Mouse (Mus musculus): ENCODE measurements around the gene P4hb.

P4hb gene

GRCm38 (mm10) chr11:120573585-120574277, 678 bp upstream of the P4hb start:
- in situ Hi-C loops (cut with MseI, MboI): no loop called here

DNA sequence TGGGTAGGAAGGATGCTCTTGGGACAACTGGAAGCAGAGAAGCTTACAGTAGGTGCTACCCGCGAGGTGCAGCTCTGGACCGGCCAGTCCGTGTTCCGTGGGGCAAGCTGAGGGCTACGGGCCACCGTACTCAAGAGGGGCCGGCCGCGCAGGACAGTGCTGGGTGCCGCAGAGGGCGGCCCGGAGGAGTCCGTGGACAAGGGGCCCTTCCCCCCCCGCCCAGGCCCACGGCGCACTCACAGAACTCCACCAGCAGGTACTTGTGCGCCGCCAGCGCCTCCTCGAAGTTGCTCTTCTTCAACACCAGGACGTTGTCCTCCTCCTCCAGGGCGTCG, 669 bp downstream of the P4hb start:
- in situ Hi-C loops (cut with MseI, MboI): no loop called here

DNA sequence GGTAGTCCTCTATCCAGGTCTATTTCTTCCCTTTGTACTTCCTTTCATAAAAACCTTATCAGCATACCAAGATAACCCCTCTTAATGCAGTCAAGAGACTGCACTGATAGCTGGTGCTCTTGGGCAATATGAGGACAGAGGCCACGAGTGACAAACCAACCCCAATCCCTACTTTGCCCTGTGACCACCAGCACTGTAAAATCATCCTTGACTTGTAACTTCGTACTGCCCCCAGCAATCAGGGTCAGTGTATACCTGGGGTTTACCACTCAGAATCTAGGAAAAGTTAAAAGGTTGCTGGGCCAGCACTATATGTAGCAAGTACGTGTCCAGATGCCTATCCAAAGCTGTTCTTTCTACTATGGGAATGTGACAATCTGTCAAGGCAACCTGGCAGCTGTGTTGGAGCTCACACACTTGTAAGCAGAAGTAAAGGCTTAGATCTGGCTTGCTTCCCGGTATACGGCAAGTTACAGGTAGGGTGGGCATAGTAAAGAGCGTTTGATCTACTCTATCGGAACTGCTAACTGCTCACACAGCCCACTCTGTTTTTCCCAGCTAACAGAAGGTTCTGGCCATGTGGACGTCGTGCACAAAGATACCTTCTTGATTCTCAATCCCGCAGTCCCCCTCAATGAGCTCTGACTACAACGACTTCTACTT, 1.2 kb downstream of the P4hb start:
- in situ Hi-C loops (cut with MseI, MboI): no loop called here

DNA sequence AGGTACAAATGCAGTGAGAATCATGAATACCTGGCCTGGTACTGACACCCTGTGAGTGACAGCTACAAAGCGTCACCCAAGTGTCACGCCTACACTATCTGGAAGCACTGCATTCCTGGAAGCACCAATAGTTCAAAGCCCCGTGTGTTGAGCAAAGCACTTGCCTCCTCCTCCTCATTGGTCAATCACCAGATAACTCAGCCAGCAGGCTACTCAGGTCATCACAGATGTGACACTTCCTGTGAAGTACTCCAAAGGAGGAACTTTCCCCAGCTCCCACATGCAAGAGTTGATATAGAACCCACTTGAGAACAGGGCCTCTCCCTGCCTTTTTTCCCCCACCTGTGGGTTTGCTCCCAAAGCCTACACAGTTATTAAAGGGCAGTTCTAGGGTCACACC, 1.9 kb downstream of the P4hb start:
- in situ Hi-C loops (cut with MseI, MboI): no loop called here

DNA sequence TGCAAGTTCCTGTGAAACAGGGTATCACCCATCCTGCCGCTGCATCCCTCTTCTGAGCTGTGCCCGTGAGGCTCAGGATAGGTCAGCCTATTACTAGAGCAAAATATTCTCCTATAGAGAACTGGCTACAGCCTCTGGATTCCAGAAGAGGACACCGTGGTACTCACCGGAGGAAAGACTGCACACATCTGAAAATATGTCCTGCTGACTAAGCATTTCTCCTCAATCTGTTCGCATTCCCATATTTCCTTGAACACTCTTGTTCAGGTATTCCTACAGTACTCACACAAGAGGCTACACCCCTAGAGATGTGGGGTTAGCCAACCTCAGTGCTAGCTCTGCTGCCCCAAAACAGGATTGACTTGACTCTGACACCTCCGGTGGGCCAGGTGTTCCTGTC, 4.7 kb downstream of the P4hb start:
- in situ Hi-C loops (cut with MseI, MboI): no loop called here

- in situ Hi-C loops (cut with MseI, MboI): no loop called here
Measured at GRCm38 (mm10) chr11:120565114-120565513, 7.9 kb downstream of the P4hb start.

DNA sequence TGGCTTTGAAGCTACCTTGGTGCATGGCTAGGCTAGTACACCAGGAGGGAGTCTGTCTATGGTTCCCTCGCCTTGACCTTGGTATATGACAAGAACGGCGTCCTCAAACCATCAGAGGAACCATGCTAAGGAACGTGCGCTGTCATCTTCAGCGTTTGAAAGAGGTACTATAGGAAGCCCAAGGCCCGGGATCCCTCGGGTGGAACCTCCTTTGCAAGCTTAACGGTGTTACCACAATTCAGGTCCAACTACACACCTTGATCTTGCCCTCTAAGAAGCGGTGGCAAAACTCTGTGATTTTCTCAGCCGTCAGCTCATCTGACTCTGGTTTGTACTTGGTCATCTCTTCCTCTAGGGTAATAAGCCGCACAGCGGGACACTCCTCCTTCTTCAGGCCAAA, 10.1 kb downstream of the P4hb start:
- in situ Hi-C loops (cut with MseI, MboI): no loop called here

DNA sequence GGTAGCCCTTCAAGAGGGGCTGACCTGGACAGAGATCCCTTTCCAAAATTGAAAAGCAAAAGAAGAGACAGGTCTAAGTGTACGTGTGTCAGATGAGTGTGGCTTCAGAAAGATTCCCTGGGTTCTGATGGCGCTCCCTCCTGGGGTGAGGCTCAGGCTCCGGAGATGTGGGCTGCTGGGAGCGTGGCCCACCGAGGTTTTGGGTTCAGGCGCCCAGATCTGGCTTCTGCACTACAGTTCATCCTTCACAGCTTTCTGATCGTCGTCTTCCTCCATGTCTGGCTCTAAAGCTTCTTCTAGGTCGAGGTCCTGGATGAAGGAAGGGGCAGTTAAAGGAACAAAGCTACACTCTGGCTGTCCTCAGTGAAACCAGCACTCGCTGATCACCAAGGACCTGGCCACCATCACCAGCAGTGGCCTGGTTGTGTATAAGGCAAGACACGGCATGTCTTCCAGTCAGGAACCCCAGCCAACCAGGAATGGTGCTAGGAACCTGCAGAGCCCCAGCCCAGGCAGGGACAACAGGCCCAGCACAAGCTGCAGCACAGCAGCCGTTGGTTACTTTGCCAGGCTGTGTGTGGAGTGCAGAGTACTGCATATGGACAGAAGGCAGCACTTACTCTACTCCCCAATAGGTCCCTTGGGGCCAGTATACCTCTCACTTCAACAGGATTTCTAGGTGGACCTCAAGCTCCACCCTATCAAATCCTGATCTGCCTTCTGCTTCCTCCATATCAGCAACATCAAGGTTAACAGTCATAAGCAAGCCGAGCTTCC, 11.9 kb downstream of the P4hb start:
- in situ Hi-C loops (cut with MseI, MboI): no loop called here

DNA sequence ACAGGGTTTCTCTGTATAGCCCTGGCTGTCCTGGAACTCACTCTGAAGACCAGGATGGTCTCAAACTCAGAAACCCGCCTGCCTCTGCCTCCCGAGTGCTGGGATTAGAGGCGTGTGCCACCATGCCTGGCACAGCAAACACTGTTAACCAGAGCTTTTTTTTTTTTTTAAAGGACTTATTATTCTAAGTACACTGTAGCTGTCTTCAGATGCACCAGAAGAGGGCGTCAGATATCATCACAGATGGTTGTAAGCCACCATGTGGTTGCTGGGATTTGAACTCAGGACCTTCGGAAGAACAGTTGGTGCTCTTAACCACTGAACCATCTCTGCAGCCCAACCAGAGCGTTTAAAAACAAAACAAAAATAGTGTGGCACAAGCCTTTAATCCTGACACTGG, 14.2 kb downstream of the P4hb start:
- in situ Hi-C loops (cut with MseI, MboI): loop anchor here in 1 of 2 experiments (5.0 kb wide), 1 partner anchor 37 kb away; no protein-coding TSS in a partner anchor

DNA sequence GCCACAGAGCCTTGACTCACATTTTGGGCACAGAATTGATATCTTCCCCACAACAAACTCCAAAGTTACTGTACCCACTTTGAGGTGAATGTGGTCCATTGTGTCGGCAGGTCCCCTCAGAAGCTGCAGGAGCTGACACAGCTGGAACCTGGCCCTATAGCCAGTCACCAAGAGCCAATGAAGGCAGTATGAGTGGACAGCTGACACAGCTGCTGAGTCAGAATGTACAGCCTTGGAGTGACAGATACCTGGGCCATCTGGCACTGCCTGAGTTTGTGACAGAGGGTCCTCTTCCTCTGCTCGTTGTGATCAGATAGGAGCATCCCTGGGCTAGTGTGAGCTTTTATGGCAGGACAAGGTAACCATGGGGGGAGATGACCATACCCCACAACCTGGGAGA, 17.8 kb downstream of the P4hb start:
- in situ Hi-C loops (cut with MseI, MboI): loop anchor here in 1 of 2 experiments (5.0 kb wide), 1 partner anchor 33 kb away; no protein-coding TSS in a partner anchor

- in situ Hi-C loops (cut with MseI, MboI): loop anchor here in 1 of 2 experiments (5.0 kb wide), 1 partner anchor 33 kb away; no protein-coding TSS in a partner anchor
Measured at GRCm38 (mm10) chr11:120554834-120555233, 18.2 kb downstream of the P4hb start.

DNA sequence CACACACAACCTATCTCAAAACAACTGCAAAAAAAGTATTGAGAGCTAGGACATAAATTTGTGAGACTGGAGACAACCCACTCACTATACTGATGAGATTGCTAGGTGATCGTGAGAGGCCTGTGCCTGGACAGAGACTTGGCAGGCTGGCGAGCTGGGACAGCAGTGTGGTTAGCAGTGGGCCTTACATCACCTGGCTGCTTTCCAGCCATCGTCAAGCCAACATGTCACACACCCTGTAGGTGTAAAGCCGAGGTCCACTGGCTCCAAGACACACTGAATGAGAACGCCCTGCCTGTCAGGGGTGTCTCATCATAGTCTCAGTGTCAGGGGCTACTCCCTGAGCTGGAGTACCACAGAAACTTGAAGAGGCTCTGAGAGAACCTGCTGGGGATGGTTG, 20.3 kb downstream of the P4hb start:
- in situ Hi-C loops (cut with MseI, MboI): no loop called here

- in situ Hi-C loops (cut with MseI, MboI): no loop called here
Measured at GRCm38 (mm10) chr11:120550810-120551440, 22.1 kb downstream of the P4hb start, which contains the start of gene Ppp1r27. TSS of gene Ppp1r27 (minus strand) at chr11:120551132.

GRCm38 (mm10) chr11:120549986-120550809, 22.9 kb downstream of the P4hb start:
- in situ Hi-C loops (cut with MseI, MboI): no loop called here

GRCm38 (mm10) chr11:120549168-120549945, 23.7 kb downstream of the P4hb start, which contains the start of gene Mcrip1:
TSS of gene Mcrip1 (minus strand) at chr11:120549727.
- in situ Hi-C loops (cut with MseI, MboI): no loop called here

DNA sequence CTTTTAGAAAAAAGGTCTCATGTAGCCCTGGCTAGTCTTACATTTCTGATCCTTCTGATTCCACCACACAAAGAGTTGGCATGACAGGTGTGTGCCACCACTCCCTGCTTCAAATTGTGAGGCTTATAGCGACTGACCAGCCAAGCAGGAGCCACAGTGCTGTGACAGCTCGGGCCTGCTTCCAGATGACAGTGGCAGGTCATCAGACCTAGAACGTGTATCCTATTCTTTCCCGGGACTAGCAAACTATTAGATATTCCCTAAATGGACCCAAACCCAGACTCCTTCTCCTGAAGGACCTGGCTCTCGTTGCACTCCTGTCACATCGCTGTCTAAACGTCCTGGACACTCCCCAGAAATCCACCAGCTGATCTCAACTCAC, 24.3 kb downstream of the P4hb start:
- in situ Hi-C loops (cut with MseI, MboI): no loop called here

DNA sequence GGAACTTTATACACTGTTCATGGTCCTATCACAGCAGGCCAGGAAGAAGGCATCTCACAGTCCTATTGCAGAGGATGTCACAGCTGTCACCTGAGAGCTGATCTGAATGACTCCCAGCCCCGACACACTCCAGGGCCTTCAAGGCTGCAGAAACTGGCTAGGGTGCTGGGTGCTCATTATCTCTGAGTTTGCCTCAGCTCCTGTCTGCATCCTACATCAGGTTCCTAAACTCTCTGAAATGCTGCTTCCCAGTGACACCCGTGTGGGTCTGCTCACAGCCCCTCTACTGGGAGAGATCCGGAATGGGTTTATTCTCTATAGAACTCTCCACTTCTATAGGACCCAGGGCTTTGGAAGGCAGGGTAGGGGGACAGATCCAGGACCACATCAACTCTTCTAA, 24.8 kb downstream of the P4hb start:
- in situ Hi-C loops (cut with MseI, MboI): no loop called here

DNA sequence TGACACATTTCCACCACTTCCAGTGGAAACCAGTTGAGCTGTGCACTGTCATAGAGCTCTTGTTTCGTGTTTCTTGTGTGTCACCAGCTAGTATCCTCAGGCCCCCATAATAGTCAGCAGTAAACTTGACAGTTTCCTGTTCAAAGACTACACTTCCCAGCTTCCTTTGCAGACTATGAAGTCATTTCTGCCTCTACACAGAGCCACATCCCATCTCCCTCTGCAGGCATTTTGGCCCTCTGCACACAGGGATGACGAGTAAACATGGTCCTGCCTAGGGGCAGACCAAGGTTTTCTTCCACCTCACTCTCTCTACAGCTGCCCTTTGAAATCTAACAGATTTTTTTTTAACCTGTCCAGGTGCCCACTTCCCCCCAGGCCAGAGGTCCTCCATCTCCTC, 25.6 kb downstream of the P4hb start:
- in situ Hi-C loops (cut with MseI, MboI): no loop called here

- in situ Hi-C loops (cut with MseI, MboI): no loop called here
Measured at GRCm38 (mm10) chr11:120545964-120546363, 27.1 kb downstream of the P4hb start.

DNA sequence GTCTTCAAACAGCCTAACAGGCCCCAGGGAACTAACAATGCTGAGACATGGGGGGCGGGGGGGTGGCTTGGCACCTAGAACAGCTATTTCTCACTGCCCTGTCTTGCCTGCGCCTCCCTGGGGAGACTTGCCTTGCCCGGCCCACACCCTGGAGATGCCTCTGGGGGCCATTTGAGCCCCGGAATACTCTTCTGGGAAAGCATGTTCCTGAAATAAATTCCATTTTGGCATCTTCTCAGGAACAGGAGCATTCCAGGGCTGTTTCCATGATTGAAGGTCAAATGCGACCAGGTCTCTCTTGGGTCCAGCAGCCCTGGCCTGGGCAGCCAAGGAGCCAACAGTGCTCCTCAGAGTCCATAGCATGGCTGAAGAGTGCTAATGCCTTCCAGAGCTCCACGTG, 30.7 kb downstream of the P4hb start:
- in situ Hi-C loops (cut with MseI, MboI): no loop called here
